Mouse (Mus musculus) liver, embryonic 12.5 days (tissue): ENCODE data around the gene Rptor. TPM values are rescaled to one million over a fixed set of nuclear protein-coding genes. Genes with fewer than 3 reads are reported as not detected.

Experiments used
- ATAC-seq: fragments of 200-750 bp; cut with Nextera tagmentation; 2 replicates; pipeline ENCODE4 v1.8.0; 2017; ENCODE audit warnings: moderate number of reproducible peaks, mild to moderate bottlenecking, moderate library complexity
- H3K27ac ChIP-seq: fragments of 300-500 bp; sonication (generic); 2 replicates; pipeline ENCODE4 v1.5.1; 2016; ENCODE audit warnings: mild to moderate bottlenecking
- H3K27me3 ChIP-seq: fragments of 300-500 bp; sonication (generic); replicated peaks from 2 replicates; pipeline ENCODE4 v1.6.1; 2016; ENCODE audit warnings: mild to moderate bottlenecking, moderate library complexity
- H3K36me3 ChIP-seq: fragments of 300-500 bp; sonication (generic); 2 replicates; pipeline ENCODE4 v1.6.1; 2016; ENCODE audit warnings: mild to moderate bottlenecking, moderate library complexity
- H3K4me1 ChIP-seq: fragments of 300-500 bp; sonication (generic); 2 replicates; pipeline ENCODE4 v1.6.1; 2016
- H3K4me2 ChIP-seq: fragments of 300-500 bp; sonication (generic); 2 replicates; pipeline ENCODE4 v1.6.1; 2016; ENCODE audit warnings: mild to moderate bottlenecking, moderate library complexity
- H3K4me3 ChIP-seq: fragments of 300-500 bp; sonication (generic); 2 replicates; pipeline ENCODE4 v1.5.1; 2016; ENCODE audit warnings: mild to moderate bottlenecking, moderate library complexity
- H3K9ac ChIP-seq: fragments of 300-500 bp; sonication (generic); 2 replicates; pipeline ENCODE4 v1.6.1; 2016; ENCODE audit warnings: mild to moderate bottlenecking, moderate library complexity
- H3K9me3 ChIP-seq: fragments of 300-500 bp; sonication (generic); replicated peaks from 2 replicates; pipeline ENCODE4 v1.6.1; 2016; ENCODE audit warnings: mild to moderate bottlenecking, moderate library complexity
- WGBS: fragments of 180-500 bp; shearing (Covaris S2); methylation state at CpG from one replicate; pipeline ENCODE4 v1.1.7; 2016; ENCODE audit not compliant: insufficient replicate concordance; 5-methylcytosine and 5-hydroxymethylcytosine counted together
- polyA plus RNA-seq: library from polyadenylated mRNA; unstranded; fragments of >200 nt; fragmentation: Nextera tagmentation; extraction: Ambion mirVana; gene quantifications from 2 replicates; pipeline ENCODE4 v1.2.1, GENCODE M21; 2016

Gene Rptor
- polyA plus RNA-seq, 1 experiment from 2014 or later, result 11.3 TPM

GRCm38 (mm10) chr11:119762911-119763310 is 160.2 kb downstream of the Rptor start:
- Histone ChIP-seq H3K9ac (no peak overlapping the region), H3K9me3 (no peaks in the 10 kb centered on the region), H3K36me3 (peaks cover 21% of the 10 kb centered on the region), H3K27me3 (no peaks in the 10 kb centered on the region), H3K4me2 (no peak overlapping the region), H3K4me3 (no peak overlapping the region), H3K4me1 (0 out of 2 replicates have a peak, but pooled peaks cover 5% of the 10 kb centered on the region), H3K27ac (no peak overlapping the region)
- no peak for ATAC-seq
- WGBS, result 81% methylated on average over 9 of the region's 9 CpGs

DNA sequence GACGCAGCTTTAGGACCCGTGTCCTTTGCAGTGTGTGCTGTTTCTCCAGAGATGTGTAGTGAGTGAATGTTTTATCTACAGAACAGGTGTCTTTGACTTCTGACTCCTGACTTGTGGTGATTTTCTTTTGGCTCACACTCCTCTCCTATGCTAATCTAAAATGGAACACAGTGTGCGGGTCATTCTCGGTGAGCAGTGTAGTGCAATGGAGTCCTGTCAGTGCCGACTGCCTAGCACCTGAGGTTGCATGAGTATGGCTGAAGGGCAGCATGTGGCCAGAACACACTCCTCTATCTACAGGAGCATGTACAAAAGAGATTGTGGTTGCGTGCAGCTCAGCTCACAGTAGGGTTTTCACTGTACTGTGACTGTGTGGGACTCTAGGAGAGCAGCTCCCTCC is 163.3 kb downstream of the Rptor start:
- ATAC-seq, result no peak
- Histone ChIP-seq H3K9ac (no peak overlapping the region), H3K36me3 (peaks cover 15% of the 10 kb centered on the region), H3K27me3 (no peaks in the 10 kb centered on the region), H3K4me2 (no peak overlapping the region), H3K27ac (no peak overlapping the region), H3K9me3 (no peaks in the 10 kb centered on the region), H3K4me1 (peaks cover 19% of the 10 kb centered on the region), H3K4me3 (no peak overlapping the region)
- WGBS, result 90% methylated on average over 6 of the region's 6 CpGs

- no peak overlapping the region for H3K4me2 ChIP-seq
- H3K27me3 ChIP-seq, result no peaks in the 10 kb centered on the region
- WGBS, result 88% methylated on average over 5 of the region's 5 CpGs
- H3K9ac ChIP-seq, result no peak overlapping the region
- ATAC-seq, result no peak
- H3K4me1 ChIP-seq, result peaks cover 27% of the 10 kb centered on the region
- no peak overlapping the region for H3K4me3 ChIP-seq
- H3K9me3 ChIP-seq, result no peaks in the 10 kb centered on the region
- peaks cover 24% of the 10 kb centered on the region for H3K36me3 ChIP-seq
- no peak overlapping the region for H3K27ac ChIP-seq
Measured at GRCm38 (mm10) chr11:119766782-119767459, 164.2 kb downstream of the Rptor start.

GRCm38 (mm10) chr11:119767525-119767924 is 164.8 kb downstream of the Rptor start:
- WGBS, result 72% methylated on average over 6 of the region's 6 CpGs
- H3K4me2 ChIP-seq, result no peak overlapping the region
- H3K27me3 ChIP-seq, result no peaks in the 10 kb centered on the region
- H3K27ac ChIP-seq, result no peak overlapping the region
- no peak overlapping the region for H3K4me3 ChIP-seq
- peaks cover 26% of the 10 kb centered on the region for H3K36me3 ChIP-seq
- H3K9ac ChIP-seq, result no peak overlapping the region
- ATAC-seq, result no peak
- H3K9me3 ChIP-seq, result no peaks in the 10 kb centered on the region
- H3K4me1 ChIP-seq, result peaks cover 27% of the 10 kb centered on the region

- H3K4me1 ChIP-seq, result peaks cover 27% of the 10 kb centered on the region
- no peaks in the 10 kb centered on the region for H3K9me3 ChIP-seq
- 78% methylated on average over 4 of the region's 4 CpGs for WGBS
- no peak overlapping the region for H3K9ac ChIP-seq
- H3K27ac ChIP-seq, result no peak overlapping the region
- H3K4me2 ChIP-seq, result no peak overlapping the region
- no peaks in the 10 kb centered on the region for H3K27me3 ChIP-seq
- H3K4me3 ChIP-seq, result no peak overlapping the region
- H3K36me3 ChIP-seq, result peaks cover 25% of the 10 kb centered on the region
- ATAC-seq, result no peak
Measured at GRCm38 (mm10) chr11:119768511-119768910, 165.8 kb downstream of the Rptor start.

GRCm38 (mm10) chr11:119769666-119770065 is 167.0 kb downstream of the Rptor start:
- WGBS, result 62% methylated on average over 4 of the region's 4 CpGs
- Histone ChIP-seq H3K4me3 (no peak overlapping the region), H3K4me1 (peaks cover 27% of the 10 kb centered on the region), H3K36me3 (peaks cover 33% of the 10 kb centered on the region), H3K9me3 (no peaks in the 10 kb centered on the region), H3K27ac (no peak overlapping the region), H3K27me3 (no peaks in the 10 kb centered on the region), H3K9ac (no peak overlapping the region), H3K4me2 (no peak overlapping the region)
- ATAC-seq, result no peak

GRCm38 (mm10) chr11:119770985-119771384 is 168.3 kb downstream of the Rptor start:
- Histone ChIP-seq H3K9ac (no peak overlapping the region), H3K27me3 (no peaks in the 10 kb centered on the region), H3K4me2 (no peak overlapping the region), H3K4me1 (peaks cover 27% of the 10 kb centered on the region), H3K36me3 (peaks cover 41% of the 10 kb centered on the region), H3K9me3 (peaks cover 7% of the 10 kb centered on the region), H3K4me3 (no peak overlapping the region), H3K27ac (no peak overlapping the region)
- 42% methylated on average over 4 of the region's 4 CpGs for WGBS
- peak; percentile 76 for ATAC-seq

- H3K4me3 ChIP-seq, result no peak overlapping the region
- no peaks in the 10 kb centered on the region for H3K27me3 ChIP-seq
- 69% methylated on average over 3 of the region's 3 CpGs for WGBS
- H3K9ac ChIP-seq, result no peak overlapping the region
- peaks cover 10% of the 10 kb centered on the region for H3K9me3 ChIP-seq
- no peak overlapping the region for H3K27ac ChIP-seq
- no peak overlapping the region for H3K4me2 ChIP-seq
- no peak for ATAC-seq
- H3K4me1 ChIP-seq, result peaks cover 22% of the 10 kb centered on the region
- peaks cover 49% of the 10 kb centered on the region for H3K36me3 ChIP-seq
Measured at GRCm38 (mm10) chr11:119772896-119773295, 170.2 kb downstream of the Rptor start.

GRCm38 (mm10) chr11:119775076-119775760 is 172.5 kb downstream of the Rptor start:
- Histone ChIP-seq H3K4me2 (no peak overlapping the region), H3K27me3 (no peaks in the 10 kb centered on the region), H3K4me3 (no peak overlapping the region), H3K9me3 (peaks cover 10% of the 10 kb centered on the region), H3K36me3 (peaks cover 46% of the 10 kb centered on the region), H3K27ac (no peak overlapping the region), H3K9ac (no peak overlapping the region), H3K4me1 (peaks cover 16% of the 10 kb centered on the region)
- 77% methylated on average over 5 of the region's 5 CpGs for WGBS
- ATAC-seq, result no peak

DNA sequence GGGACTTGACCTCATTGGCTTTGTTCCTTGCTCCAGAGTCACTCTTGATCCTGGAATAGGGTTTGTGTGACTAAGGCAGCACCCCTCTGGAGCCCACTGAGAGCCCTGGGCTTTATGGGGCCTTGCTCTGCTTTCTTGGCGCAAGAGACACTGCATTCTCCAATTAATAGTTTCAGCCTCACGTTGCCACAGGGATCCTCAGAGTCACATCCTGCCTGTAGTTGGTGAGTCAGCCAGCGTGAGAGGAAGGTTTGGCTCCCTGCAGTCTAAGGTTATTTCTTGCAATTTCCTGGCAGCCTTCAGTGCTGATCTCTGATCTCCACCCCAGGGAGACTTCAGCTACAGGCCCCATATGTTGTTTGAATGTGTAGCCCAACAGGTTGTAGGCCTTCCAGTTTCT is 174.5 kb downstream of the Rptor start:
- H3K4me1 ChIP-seq, result no peaks in the 10 kb centered on the region
- peaks cover 54% of the 10 kb centered on the region for H3K36me3 ChIP-seq
- H3K27ac ChIP-seq, result no peak overlapping the region
- H3K4me2 ChIP-seq, result no peak overlapping the region
- no peak overlapping the region for H3K9ac ChIP-seq
- no peak overlapping the region for H3K4me3 ChIP-seq
- H3K27me3 ChIP-seq, result no peaks in the 10 kb centered on the region
- H3K9me3 ChIP-seq, result peaks cover 10% of the 10 kb centered on the region
- WGBS, result 70% methylated on average over 3 of the region's 3 CpGs
- no peak for ATAC-seq

- H3K27me3 ChIP-seq, result no peaks in the 10 kb centered on the region
- H3K9me3 ChIP-seq, result peaks cover 10% of the 10 kb centered on the region
Measured at GRCm38 (mm10) chr11:119777872-119778271, 175.2 kb downstream of the Rptor start.

DNA sequence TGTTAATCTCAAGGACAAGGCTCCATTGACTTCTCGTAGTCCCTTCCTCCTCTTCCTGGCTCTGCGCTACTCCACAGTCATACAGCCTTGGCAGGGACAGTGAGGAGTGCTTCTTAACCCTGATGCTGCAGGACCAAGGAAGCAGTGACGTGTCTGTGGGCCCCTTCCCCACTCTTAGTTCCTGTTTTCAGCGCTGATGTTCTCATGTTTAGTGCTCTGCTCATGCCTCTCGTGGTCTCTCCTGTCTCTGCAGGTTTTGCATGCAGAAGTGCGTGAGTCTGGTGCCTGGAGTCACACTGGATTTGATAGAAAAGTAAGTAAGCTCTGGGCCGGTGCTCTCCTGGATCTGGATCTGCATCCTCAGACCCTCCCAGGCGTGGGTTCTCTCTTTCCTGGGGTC is 177.6 kb downstream of the Rptor start:
- Histone ChIP-seq H3K27ac (no peak overlapping the region), H3K36me3 (peaks cover 49% of the 10 kb centered on the region), H3K9ac (no peak overlapping the region), H3K4me3 (no peak overlapping the region), H3K9me3 (peaks cover 10% of the 10 kb centered on the region), H3K27me3 (no peaks in the 10 kb centered on the region), H3K4me1 (no peaks in the 10 kb centered on the region), H3K4me2 (no peak overlapping the region)
- no peak for ATAC-seq
- 62% methylated on average over 8 of the region's 8 CpGs for whole genome bisulfite sequencing

More at GRCm38 (mm10) chr11:119777872-119778271, 175.2 kb downstream of the Rptor start:
- H3K27ac ChIP-seq, result no peak overlapping the region
- no peaks in the 10 kb centered on the region for H3K4me1 ChIP-seq
- H3K4me3 ChIP-seq, result no peak overlapping the region
- no peak for ATAC-seq
- no peak overlapping the region for H3K4me2 ChIP-seq
- peaks cover 58% of the 10 kb centered on the region for H3K36me3 ChIP-seq
- no peak overlapping the region for H3K9ac ChIP-seq
- 89% methylated on average over 1 of the region's 1 CpGs for WGBS
